Mouse (Mus musculus): ENCODE measurements around the gene Vsig10.
"Not testable (repeated sequence)": the region's sequence is repeated elsewhere in the genome, so short reads cannot be mapped to it uniquely, and the experiment has no call there.

The Vsig10 gene

DNA sequence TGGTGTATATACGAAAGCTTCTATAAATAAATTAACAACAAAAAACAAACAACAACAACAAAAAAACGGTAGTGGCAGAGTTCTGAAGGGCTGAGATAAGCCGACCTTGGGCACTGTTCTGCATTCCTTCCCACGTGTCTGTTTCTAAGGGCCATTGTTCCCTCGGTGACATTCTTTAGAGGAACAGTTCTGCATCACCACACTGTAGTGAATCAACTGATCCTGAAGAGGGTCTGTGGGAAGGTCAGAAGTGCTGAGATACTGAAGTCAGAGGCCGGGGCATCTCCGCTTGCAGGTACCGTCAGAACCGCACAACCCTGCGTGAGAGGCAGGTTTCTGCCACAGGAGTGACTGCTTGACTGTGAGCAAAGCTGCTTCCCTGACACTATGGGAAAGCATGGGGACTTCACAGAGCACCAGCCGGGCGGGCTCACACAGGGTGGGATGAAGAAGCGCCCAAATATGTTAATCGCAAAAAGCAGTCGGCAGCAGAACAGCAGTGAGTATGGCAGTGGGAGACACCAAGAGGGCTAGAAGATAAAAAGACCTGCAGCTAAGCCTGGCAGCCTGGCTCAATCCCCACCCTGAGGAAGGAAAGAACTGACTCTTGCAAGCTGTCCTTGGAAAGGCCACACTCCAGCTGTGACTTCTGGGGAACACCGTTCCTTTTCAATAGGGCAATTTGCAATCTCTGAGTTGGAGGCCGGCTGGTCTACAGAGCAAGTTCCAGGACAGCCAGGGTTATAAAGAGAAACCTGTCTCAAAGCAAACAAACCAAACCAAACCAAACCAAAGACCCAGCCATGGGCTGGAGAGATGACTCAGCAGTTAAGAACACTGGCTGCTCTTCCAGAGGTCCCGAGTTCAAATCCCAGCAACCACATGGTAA lies 14.9 kb upstream of the Vsig10 start:
- CTCF ChIA-PET, result interaction anchor here (0.6 to 0.7 kb wide), 3 partner anchors 17 to 214 kb away, joined by 3 to 4 read pairs (median 3); partner anchors contain the start of gene Pebp1

DNA sequence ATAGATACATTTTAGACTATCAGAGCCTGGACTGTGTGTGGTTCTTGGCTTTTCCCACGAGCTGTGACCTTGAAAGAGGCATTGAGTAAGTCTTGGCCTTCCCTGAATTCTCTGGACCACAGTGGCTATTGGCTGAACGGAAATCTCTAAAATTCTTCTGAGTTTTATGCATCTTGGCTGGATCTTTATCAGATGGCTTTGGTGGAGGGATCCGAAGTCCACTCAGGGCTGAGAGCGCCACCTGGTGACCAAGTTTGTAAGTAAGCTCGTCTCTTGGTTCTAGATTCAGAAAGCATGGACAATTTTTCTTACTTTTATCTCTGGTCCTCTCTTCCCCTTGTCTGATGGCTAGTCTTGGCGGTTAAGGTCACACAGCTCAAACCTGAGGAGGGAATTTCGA lies 13.9 kb upstream of the Vsig10 start:
- CTCF ChIA-PET, result interaction anchor here (0.8 kb wide), 1 partner anchor 32 kb away, joined by 3 read pairs; no protein-coding TSS in a partner anchor

DNA sequence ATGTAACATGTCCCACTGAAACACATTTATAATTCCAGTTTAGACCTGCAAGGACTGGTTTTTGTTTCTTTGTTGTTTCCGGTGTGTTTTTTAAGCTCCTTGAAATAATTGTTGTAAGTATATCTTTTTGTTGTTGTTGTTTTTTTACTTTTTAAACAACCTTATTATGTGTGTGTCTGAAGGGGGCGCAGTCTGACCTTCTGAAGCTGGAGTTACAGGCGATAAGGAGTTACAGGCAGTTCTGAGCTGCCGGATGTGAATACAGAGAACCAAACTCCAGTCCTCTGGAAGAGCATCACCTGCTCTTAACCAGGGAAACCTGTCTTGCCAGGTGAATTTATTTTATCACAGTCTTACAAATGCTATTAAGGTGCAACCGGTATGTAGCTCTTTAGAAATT lies 13.1 kb upstream of the Vsig10 start:
- CTCF ChIA-PET, result interaction anchor here (0.7 kb wide), 1 partner anchor 251 kb away, joined by 3 read pairs; no protein-coding TSS in a partner anchor

DNA sequence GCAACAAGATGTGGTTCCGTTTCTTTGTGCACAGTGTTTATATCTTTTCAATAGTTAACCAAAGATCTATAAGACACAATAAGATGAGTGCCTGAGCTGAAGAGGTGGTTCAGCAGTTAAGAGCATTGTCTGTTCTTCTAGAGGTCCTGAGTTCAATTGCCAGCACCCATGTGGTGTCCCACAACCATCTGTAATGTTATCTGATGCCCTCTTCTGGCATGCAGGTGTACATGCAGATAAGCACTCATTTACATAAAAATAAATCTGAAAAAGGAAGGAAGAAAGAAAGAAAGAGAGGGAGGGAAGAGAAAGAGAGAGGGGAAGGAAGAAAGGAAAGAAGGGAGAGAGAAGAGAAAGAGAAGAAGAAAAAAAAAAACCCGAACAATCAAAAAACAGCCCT lies 12.1 kb upstream of the Vsig10 start:
- CTCF ChIA-PET, result interaction anchor here (0.5 kb wide), 1 partner anchor 187 kb away, joined by 3 read pairs; no protein-coding TSS in a partner anchor

DNA sequence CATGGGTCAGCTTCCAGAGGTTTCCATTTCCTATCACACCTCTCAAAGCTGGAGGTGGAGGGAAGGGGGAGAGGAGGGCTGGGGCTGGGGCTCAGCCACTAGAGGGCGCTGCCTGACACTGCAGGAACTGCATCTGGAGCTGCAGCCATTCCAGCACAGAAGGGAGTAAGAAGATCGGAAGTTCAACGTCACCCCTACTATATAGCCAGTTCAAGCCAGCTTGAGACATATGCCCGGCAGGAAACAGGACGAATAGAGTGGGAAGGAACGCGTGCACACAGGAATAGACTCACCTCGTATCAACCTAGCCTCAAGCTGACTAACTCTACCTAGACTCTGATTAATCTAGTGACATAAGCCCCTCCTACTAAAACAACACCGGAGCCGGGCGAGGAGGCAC lies 11.2 kb upstream of the Vsig10 start:
- CTCF ChIA-PET, result interaction anchor here (0.6 to 0.7 kb wide), 5 partner anchors 75 to 914 kb away, joined by 3 to 6 read pairs (median 4); no protein-coding TSS in a partner anchor

DNA sequence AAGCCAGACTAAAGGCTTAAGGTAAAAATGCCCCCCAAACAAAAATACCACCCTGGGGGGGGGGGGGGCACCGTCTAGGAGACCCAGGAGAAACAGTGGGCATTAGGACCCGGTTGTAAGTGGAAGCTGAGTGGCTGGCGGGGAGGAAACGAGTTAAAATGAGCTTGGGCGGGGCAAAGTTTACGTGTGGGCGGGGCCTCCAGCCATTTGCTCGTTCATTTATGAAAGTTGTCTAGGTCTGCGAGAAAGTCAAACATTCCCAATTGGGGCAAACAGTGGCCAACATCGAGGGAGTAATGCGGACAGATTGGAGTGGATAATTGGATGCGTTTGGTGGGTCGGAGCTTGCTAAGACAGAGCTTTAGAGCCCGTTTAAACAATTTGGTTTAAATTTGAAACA lies 5.5 kb upstream of the Vsig10 start:
- CTCF ChIA-PET, result interaction anchor here (0.5 to 0.6 kb wide), 3 partner anchors 42 to 1509 kb away, joined by 3 to 7 read pairs (median 3); no protein-coding TSS in a partner anchor

DNA sequence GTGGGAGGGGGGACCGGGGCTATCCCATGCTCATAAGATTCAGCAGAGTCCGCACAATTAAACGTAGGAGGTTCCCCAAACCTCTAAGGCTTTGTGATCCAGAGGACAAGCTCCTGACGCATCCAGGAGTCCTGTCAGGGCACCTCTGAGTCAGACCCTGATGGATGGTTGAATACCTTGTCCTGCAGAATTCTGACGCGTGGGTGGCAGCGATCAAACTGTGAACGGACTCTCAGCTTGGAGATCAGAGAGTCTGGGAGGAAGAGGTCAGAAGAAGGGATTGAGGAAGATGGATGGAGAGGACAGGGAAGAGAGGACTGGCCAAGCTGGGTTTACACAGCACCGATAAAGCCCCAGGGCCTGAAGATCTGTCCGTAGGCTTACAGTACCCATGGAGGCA lies 5.0 kb upstream of the Vsig10 start:
- CTCF ChIA-PET, result interaction anchor here (0.6 kb wide), 2 partner anchors 43 to 1509 kb away, joined by 3 to 7 read pairs; no protein-coding TSS in a partner anchor

- CTCF ChIA-PET, result interaction anchor here (0.5 to 0.7 kb wide), 2 partner anchors 89 to 135 kb away, joined by 3 to 10 read pairs; no protein-coding TSS in a partner anchor
Measured at GRCm38 (mm10) chr5:117314587-117315428, 4.1 kb upstream of the Vsig10 start.

- CTCF ChIA-PET, result interaction anchor here (0.6 kb wide), 1 partner anchor 61 kb away, joined by 3 read pairs; no protein-coding TSS in a partner anchor
Measured at GRCm38 (mm10) chr5:117323751-117324150, 4.9 kb downstream of the Vsig10 start.

DNA sequence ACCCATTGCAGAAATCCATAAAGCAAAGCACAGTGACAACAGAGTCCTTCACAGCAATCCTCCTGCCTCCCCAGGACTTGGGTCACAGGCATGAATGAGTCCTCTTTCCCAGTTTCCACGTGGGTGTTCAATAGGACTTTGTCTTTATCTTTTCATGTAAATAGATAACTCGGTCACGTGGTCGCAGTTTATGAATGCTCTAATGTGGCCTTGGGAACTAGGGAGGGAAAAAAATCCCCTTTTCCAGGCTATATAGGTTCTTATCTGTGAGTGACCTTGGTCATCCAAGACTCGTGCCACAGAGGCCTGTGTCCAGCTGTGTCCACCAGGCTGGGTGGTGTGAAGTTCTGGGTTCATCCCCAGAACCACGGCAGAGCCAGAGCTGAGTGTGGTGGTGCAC lies 7.5 kb downstream of the Vsig10 start:
- CTCF ChIA-PET, result no interaction called here

- CTCF ChIA-PET, result interaction anchor here (0.5 kb wide), 1 partner anchor 44 kb away, joined by 4 read pairs; no protein-coding TSS in a partner anchor
Measured at GRCm38 (mm10) chr5:117330457-117330856, 11.6 kb downstream of the Vsig10 start.

GRCm38 (mm10) chr5:117337999-117338398 lies 19.1 kb downstream of the Vsig10 start:
- CTCF ChIA-PET, result no interaction called here

DNA sequence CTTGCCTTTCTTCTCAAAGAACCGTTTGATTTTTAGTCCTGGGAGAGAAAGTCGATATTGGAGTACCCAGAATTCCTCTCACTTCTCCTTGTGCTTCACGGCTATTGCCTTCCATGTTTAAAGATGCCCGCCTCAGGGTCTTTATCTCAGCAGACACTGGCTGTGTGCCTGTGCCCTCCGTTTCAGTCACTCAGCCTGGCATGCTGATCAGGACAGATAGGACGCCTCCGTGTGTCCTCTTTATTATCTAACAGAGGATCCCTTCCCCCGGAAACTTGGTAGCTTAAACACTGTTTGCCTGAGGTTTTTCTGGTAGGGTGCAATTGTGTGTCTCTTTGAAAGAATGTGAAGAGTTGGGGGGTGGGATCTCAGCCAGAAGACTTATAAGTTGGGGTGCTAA lies 19.6 kb downstream of the Vsig10 start:
- CTCF ChIA-PET, result interaction anchor here (0.6 kb wide), 1 partner anchor 222 kb away, joined by 3 read pairs; no protein-coding TSS in a partner anchor

DNA sequence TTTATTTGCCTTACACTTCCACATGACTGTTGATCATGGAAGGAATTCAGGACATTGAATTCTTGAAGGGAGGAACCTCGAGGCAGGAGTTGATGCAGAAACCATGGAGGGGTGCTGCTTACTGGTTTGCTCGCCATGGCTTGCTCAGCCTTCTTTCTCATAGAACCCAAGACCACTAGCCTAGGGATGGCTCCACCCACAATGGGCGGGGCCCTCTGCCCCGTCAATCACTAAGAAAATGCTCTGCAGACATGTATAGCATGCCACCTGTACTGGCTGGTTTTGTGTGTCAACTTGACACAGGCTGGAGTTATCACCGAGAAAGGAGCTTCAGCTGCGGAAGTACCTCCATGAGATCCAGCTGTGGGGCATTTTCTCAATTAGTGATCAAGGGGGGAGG lies 21.2 kb downstream of the Vsig10 start:
- CTCF ChIA-PET, result no interaction called here

DNA sequence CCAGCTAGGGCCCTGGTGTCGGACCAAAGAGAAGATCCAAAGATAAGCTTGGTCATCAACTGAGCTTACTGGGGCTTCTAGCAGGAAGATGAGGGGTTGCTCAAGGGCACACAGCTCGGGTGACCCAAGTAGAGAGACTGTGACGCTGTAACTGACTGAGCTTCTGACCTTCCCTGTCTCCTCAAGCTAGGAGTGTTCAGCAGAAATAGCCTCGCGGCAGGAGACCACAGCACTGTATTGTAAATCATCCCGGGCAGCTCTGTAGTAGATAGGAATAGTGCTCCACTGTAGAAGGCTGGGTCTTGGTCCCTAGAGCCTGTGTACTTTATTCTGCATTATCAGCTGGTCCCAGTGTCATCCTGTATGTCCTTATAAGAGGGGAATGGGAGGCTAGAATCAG lies 23.0 kb downstream of the Vsig10 start:
- CTCF ChIA-PET, result interaction anchor here (0.5 kb wide), 1 partner anchor 16 kb away, joined by 4 read pairs; no protein-coding TSS in a partner anchor

DNA sequence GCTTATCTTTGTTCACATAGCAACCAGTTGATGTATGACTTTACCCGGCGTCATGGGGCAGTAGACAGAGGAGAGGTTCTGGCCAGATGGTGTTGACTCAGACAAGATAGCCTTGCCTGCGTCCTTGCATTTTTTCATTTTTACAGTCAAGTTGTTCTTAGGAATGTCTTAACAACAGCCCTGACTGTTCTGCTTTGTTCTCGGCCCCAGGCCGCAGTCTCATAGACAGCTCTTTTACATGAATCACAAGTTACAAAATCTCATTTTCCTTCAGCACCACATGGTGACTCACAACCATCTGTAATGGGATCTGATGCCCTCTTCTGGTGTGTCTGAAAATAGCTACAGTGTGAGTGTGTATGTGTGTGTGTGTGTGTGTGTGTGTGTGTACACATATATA lies 25.6 kb downstream of the Vsig10 start:
- CTCF ChIA-PET, result not testable (repeated sequence)

- CTCF ChIA-PET, result no interaction called here
Measured at GRCm38 (mm10) chr5:117345432-117345976, 26.6 kb downstream of the Vsig10 start.

DNA sequence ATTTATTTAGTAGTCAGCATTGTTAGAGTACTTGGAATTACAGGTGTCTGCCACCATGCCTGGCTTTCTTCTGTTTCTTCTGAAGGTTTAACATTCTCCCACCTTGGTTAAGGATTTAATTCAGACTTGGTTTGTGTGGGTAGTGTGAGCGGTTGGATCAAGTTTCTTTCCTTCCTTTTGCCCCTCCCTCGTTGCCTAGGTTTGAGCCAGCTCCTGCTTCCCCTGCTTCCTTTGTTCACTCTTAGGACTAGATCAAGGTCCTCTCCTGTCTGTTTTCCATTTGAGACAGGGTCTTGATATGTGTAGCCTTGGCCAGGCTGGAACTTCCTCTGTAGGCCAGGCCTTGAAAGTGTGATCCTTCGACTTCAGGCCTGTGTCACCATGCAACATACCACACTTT lies 27.4 kb downstream of the Vsig10 start:
- CTCF ChIA-PET, result no interaction called here

DNA sequence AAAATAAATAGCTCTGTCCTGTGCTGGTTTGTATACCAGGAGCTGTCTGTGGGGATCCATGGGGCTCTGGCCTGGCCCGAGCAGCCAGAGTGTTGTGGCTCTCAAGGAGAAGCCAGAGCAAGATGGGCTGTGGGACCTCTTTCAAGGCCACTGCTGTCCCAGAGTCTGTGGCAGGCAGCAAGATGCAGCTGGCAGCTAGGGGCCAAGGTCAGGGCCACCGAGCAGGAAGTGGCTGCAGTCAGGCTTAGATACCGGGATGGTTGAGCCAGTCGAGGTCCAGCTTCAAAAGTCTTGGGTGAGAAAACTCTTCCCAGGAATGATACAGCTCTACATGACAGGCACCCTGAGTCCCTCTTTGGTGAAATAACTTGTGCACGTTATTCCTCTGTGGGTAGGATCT lies 28.1 kb downstream of the Vsig10 start:
- CTCF ChIA-PET, result no interaction called here

GRCm38 (mm10) chr5:117347838-117348237 lies 29.0 kb downstream of the Vsig10 start:
- CTCF ChIA-PET, result no interaction called here

DNA sequence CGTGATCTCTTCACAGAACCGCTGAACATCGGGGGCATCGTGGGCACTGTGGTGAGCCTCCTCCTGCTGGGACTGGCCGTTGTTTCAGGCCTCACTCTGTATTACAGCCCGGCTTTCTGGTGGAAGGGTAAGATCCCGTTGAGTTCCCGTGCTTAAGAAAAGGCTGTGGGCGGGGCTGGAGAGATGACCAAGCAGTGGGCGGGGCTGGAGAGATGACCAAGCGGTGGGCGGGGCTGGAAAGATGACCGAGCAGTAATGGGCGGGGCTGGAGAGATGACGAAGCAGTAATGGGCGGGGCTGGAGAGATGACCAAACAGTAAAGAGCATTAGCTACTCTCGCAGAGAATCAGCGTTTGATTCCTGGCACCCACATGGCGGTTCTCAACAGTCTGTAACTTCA lies 29.4 kb downstream of the Vsig10 start:
- CTCF ChIA-PET, result no interaction called here

- CTCF ChIA-PET, result no interaction called here
Measured at GRCm38 (mm10) chr5:117354121-117354520, 35.2 kb downstream of the Vsig10 start.

Measured in spleen, embryonic (tissue).